Mouse (Mus musculus) spleen, adult 2 months (tissue): ENCODE results near the gene Mgll.

ENCODE experiments used
- CTCF ChIP-seq: fragments of 200-500 bp; IDR thresholded peaks from 2 replicates; pipeline ENCODE4 v1.5.1; 2011; ENCODE audit warnings: mild to moderate bottlenecking, inconsistent platforms; ENCODE audit not compliant: insufficient read depth, insufficient read length, insufficient replicate concordance; ENCODE audit errors: extremely low read depth
- POLR2A ChIP-seq: fragments of 200-500 bp; IDR thresholded peaks from 2 replicates; pipeline ENCODE4 v1.6.1; 2011; ENCODE audit warnings: low read depth, low read length, inconsistent platforms

GRCm38 (mm10) chr6:88871546-88871945, 147.3 kb downstream of the Mgll start:
- TF ChIP-seq CTCF = no peak
- no peak for TF ChIP-seq POLR2A
